Mouse (Mus musculus): ENCODE results near the gene Dusp22. TPM values are rescaled to one million over a fixed set of nuclear protein-coding genes. Genes with fewer than 3 reads are reported as not detected.
A peak's percentile ranks its signal among the peaks of the same experiment; 100 is the strongest.

Gene Dusp22
- polyA plus RNA-seq, 1 experiment from 2014 or later: 19.7 TPM

GRCm38 (mm10) chr13:30715573-30715972 is 55.8 kb downstream of the Dusp22 start:
- in situ Hi-C loops (cut with MboI; ENCODE audit: low pct_unique_long_range_greater_than_20kb): no loop called here
- DNase-seq (ENCODE audit: low read depth, low spot score): no peak
- POLR2A ChIA-PET: no interaction called here
- ATAC-seq: no peak
- CTCF ChIA-PET: no interaction called here
- TF ChIP-seq CTCF (IDR thresholded peaks at IDR 0.05): no peak
- no peaks in the 10 kb centered on the region for H3K27me3 ChIP-seq

- H3K27me3 ChIP-seq: no peaks in the 10 kb centered on the region
- DNase-seq (ENCODE audit: low read depth, low spot score) (no peak), ATAC-seq (no peak)
- in situ Hi-C loops (cut with MboI; ENCODE audit: low pct_unique_long_range_greater_than_20kb): no loop called here
- no peak for TF ChIP-seq CTCF (IDR thresholded peaks at IDR 0.05)
- POLR2A ChIA-PET: no interaction called here
- CTCF ChIA-PET: no interaction called here
Measured at GRCm38 (mm10) chr13:30716611-30717010, 56.8 kb downstream of the Dusp22 start.

GRCm38 (mm10) chr13:30722601-30723000 is 62.8 kb downstream of the Dusp22 start:
- ATAC-seq (no peak), DNase-seq (ENCODE audit: low read depth, low spot score) (no peak)
- no peaks in the 10 kb centered on the region for H3K27me3 ChIP-seq
- ChIA-PET POLR2A (no interaction called here), CTCF (interaction anchor here (0.6 kb wide), 1 partner anchor 9 kb away, joined by 3 read pairs; no protein-coding TSS in a partner anchor)
- in situ Hi-C loops (cut with MboI; ENCODE audit: low pct_unique_long_range_greater_than_20kb): no loop called here
- no peak for TF ChIP-seq CTCF (IDR thresholded peaks at IDR 0.05)

- no peaks in the 10 kb centered on the region for H3K27me3 ChIP-seq
- DNase-seq (ENCODE audit: low read depth, low spot score): no peak
- TF ChIP-seq CTCF (IDR thresholded peaks at IDR 0.05): no peak
- ChIA-PET POLR2A (no interaction called here), CTCF (interaction anchor here (0.6 kb wide), 1 partner anchor 10 kb away, joined by 3 read pairs; no protein-coding TSS in a partner anchor)
- in situ Hi-C loops (cut with MboI; ENCODE audit: low pct_unique_long_range_greater_than_20kb): no loop called here
- ATAC-seq: no peak
Measured at GRCm38 (mm10) chr13:30723258-30723657, 63.5 kb downstream of the Dusp22 start.

- DNase-seq (ENCODE audit: low read depth, low spot score): no peak
- no peak for ATAC-seq
- CTCF ChIA-PET: interaction anchor here (1.2 kb wide), 1 partner anchor 10 kb away, joined by 3 read pairs; no protein-coding TSS in a partner anchor
Measured at GRCm38 (mm10) chr13:30723858-30724257, 64.1 kb downstream of the Dusp22 start.

GRCm38 (mm10) chr13:30724691-30725271 is 65.0 kb downstream of the Dusp22 start:
- no peak for DNase-seq (ENCODE audit: low read depth, low spot score)
- POLR2A ChIA-PET: interaction anchor here (0.6 kb wide), 1 partner anchor 181 kb away, joined by 5 read pairs; no protein-coding TSS in a partner anchor

More at GRCm38 (mm10) chr13:30723858-30724257, 64.1 kb downstream of the Dusp22 start:
- POLR2A ChIA-PET: no interaction called here
- TF ChIP-seq CTCF (IDR thresholded peaks at IDR 0.05): no peak
- in situ Hi-C loops (cut with MboI; ENCODE audit: low pct_unique_long_range_greater_than_20kb): no loop called here
- H3K27me3 ChIP-seq: no peaks in the 10 kb centered on the region

GRCm38 (mm10) chr13:30726879-30727278 is 67.1 kb downstream of the Dusp22 start:
- no peaks in the 10 kb centered on the region for H3K27me3 ChIP-seq
- ChIA-PET POLR2A (no interaction called here), CTCF (no interaction called here)
- in situ Hi-C loops (cut with MboI; ENCODE audit: low pct_unique_long_range_greater_than_20kb): no loop called here
- peak; percentile 63 for DNase-seq (ENCODE audit: low read depth, low spot score)
- no peak for TF ChIP-seq CTCF (IDR thresholded peaks at IDR 0.05)
- ATAC-seq: no peak

More at GRCm38 (mm10) chr13:30724691-30725271, 65.0 kb downstream of the Dusp22 start:
- in situ Hi-C loops (cut with MboI; ENCODE audit: low pct_unique_long_range_greater_than_20kb): no loop called here
- no peaks in the 10 kb centered on the region for H3K27me3 ChIP-seq
- CTCF ChIA-PET: interaction anchor here (1.2 kb wide), 1 partner anchor 11 kb away, joined by 3 read pairs; no protein-coding TSS in a partner anchor
- ATAC-seq: no peak
- TF ChIP-seq CTCF (IDR thresholded peaks at IDR 0.05): no peak

GRCm38 (mm10) chr13:30728155-30728554 is 68.4 kb downstream of the Dusp22 start:
- CTCF ChIA-PET: no interaction called here
- TF ChIP-seq CTCF (IDR thresholded peaks at IDR 0.05): no peak
- in situ Hi-C loops (cut with MboI; ENCODE audit: low pct_unique_long_range_greater_than_20kb): no loop called here
- no peaks in the 10 kb centered on the region for H3K27me3 ChIP-seq
- no peak for ATAC-seq
- POLR2A ChIA-PET: interaction anchor here (1.1 kb wide), 1 partner anchor 10 kb away, joined by 3 read pairs; no protein-coding TSS in a partner anchor
- no peak for DNase-seq (ENCODE audit: low read depth, low spot score)

GRCm38 (mm10) chr13:30729245-30729644 is 69.4 kb downstream of the Dusp22 start:
- DNase-seq (ENCODE audit: low read depth, low spot score) (no peak), ATAC-seq (peak; percentile 44)

GRCm38 (mm10) chr13:30730104-30730793 is 70.5 kb downstream of the Dusp22 start:
- DNase-seq (ENCODE audit: low read depth, low spot score): no peak
- no peak for TF ChIP-seq CTCF (IDR thresholded peaks at IDR 0.05)
- ChIA-PET POLR2A (no interaction called here), CTCF (interaction anchor here (1.1 kb wide), 1 partner anchor 63 kb away, joined by 3 read pairs; no protein-coding TSS in a partner anchor)
- no peaks in the 10 kb centered on the region for H3K27me3 ChIP-seq
- no peak for ATAC-seq
- in situ Hi-C loops (cut with MboI; ENCODE audit: low pct_unique_long_range_greater_than_20kb): no loop called here

More at GRCm38 (mm10) chr13:30729245-30729644, 69.4 kb downstream of the Dusp22 start:
- in situ Hi-C loops (cut with MboI; ENCODE audit: low pct_unique_long_range_greater_than_20kb): no loop called here
- POLR2A ChIA-PET: interaction anchor here (0.6 kb wide), 1 partner anchor 123 kb away, joined by 3 read pairs; no protein-coding TSS in a partner anchor
- CTCF ChIA-PET: interaction anchor here (1.1 kb wide), 1 partner anchor 62 kb away, joined by 3 read pairs; no protein-coding TSS in a partner anchor
- TF ChIP-seq CTCF (IDR thresholded peaks at IDR 0.05): peak; percentile 55
- H3K27me3 ChIP-seq: no peaks in the 10 kb centered on the region

All from Patski (cell line).